Mouse (Mus musculus) liver, adult 2 months (tissue): ENCODE data around the gene Prss54. TPM values are rescaled to one million over a fixed set of nuclear protein-coding genes. Genes with fewer than 3 reads are reported as not detected.

ENCODE experiments used
- DNase-seq: peaks from one replicate; pipeline ENCODE4 v3.0.0-alpha.2; 2011; ENCODE audit warnings: low read depth, low spot score; ENCODE audit errors: extremely low read depth
- H3K27ac ChIP-seq: fragments of 200-500 bp; replicated peaks from 2 replicates; pipeline ENCODE4 v1.5.1; 2012; ENCODE audit warnings: low read depth, mild to moderate bottlenecking, control low read depth, inconsistent platforms, low read length; ENCODE audit not compliant: insufficient read depth
- H3K27me3 ChIP-seq: fragments of 200-500 bp; 2 replicates; pipeline ENCODE4 v1.6.1; 2012; ENCODE audit warnings: mild to moderate bottlenecking, moderate library complexity, low read length, inconsistent platforms; ENCODE audit not compliant: control insufficient read depth, insufficient read depth
- H3K36me3 ChIP-seq: fragments of 200-500 bp; 2 replicates; pipeline ENCODE4 v1.6.1; 2012; ENCODE audit warnings: low read length, inconsistent platforms; ENCODE audit not compliant: control insufficient read depth, insufficient read depth
- H3K4me1 ChIP-seq: fragments of 200-500 bp; 2 replicates; pipeline ENCODE4 v1.6.1; 2011; ENCODE audit warnings: low read length; ENCODE audit not compliant: control insufficient read depth, insufficient read depth
- H3K4me3 ChIP-seq: fragments of 200-500 bp; 2 replicates; pipeline ENCODE4 v1.5.1; 2011; ENCODE audit warnings: low read depth, mild to moderate bottlenecking, control low read depth, low read length, moderate library complexity; ENCODE audit not compliant: insufficient read depth
- H3K79me2 ChIP-seq: fragments of 200-500 bp; 2 replicates; pipeline ENCODE4 v1.6.1; 2012; ENCODE audit warnings: inconsistent platforms, mild to moderate bottlenecking, low read length, moderate library complexity; ENCODE audit not compliant: control insufficient read depth, insufficient read depth
- H3K9ac ChIP-seq: fragments of 200-500 bp; 2 replicates; pipeline ENCODE4 v1.6.1; 2012; ENCODE audit warnings: low read depth, mild to moderate bottlenecking, control low read depth, inconsistent platforms, low read length
- CTCF ChIP-seq: fragments of 200-500 bp; IDR thresholded peaks from 2 replicates; pipeline ENCODE4 v1.5.1; 2011; ENCODE audit warnings: low read depth, low read length, control low read depth
- POLR2A ChIP-seq: fragments of 200-500 bp; IDR thresholded peaks from 2 replicates; pipeline ENCODE4 v1.6.1; 2011; ENCODE audit warnings: low read length, control low read depth; ENCODE audit not compliant: insufficient read depth; ENCODE audit errors: extremely low read depth
- WGBS: fragments of 180-500 bp; shearing (Covaris S2); methylation state at CpG from one replicate; pipeline ENCODE4 v1.1.7; 2018; 5-methylcytosine and 5-hydroxymethylcytosine counted together
- polyA plus RNA-seq: library from polyadenylated mRNA; depleted of rRNA; stranded (reverse); fragments of >200 nt; gene quantifications from 2 replicates; pipeline ENCODE4 v1.2.3, GENCODE M21; 2012
- total RNA-seq: library from RNA; depleted of rRNA; stranded (reverse); fragments of >200 nt; gene quantifications from 2 replicates; pipeline ENCODE4 v1.2.3, GENCODE M21; 2014

Gene Prss54
- total and polyA plus RNA-seq, 2 experiments, result not detected

DNA sequence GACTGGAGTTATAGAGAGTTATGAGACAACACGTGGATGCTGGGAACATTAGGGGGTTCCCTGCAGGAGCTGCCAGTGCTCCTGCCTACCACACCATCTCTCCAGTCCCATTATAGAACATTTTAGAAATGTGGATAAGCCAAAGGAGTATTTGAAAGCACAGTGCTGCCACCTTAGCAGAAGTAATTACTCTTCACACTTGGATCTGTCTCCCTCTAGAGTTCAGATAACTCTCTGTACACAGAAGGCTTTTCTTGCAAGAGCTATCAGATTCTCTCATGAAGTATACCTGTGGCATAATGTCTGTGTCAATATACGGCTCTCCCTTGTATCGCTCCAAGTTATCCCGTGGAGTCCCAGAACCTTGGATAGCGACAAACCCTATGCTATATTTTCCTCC, 36.7 kb downstream of the Prss54 start:
- TF ChIP-seq CTCF, result no peak
- TF ChIP-seq POLR2A, result no peak
- Histone ChIP-seq H3K27ac (no peak overlapping the region), H3K79me2 (no peaks in the 10 kb centered on the region), H3K27me3 (no peaks in the 10 kb centered on the region), H3K9ac (no peak overlapping the region), H3K4me1 (no peaks in the 10 kb centered on the region), H3K36me3 (no peaks in the 10 kb centered on the region), H3K4me3 (no peak overlapping the region)
- WGBS, result 78% methylated on average over 5 of the region's 5 CpGs
- no peak for DNase-seq

DNA sequence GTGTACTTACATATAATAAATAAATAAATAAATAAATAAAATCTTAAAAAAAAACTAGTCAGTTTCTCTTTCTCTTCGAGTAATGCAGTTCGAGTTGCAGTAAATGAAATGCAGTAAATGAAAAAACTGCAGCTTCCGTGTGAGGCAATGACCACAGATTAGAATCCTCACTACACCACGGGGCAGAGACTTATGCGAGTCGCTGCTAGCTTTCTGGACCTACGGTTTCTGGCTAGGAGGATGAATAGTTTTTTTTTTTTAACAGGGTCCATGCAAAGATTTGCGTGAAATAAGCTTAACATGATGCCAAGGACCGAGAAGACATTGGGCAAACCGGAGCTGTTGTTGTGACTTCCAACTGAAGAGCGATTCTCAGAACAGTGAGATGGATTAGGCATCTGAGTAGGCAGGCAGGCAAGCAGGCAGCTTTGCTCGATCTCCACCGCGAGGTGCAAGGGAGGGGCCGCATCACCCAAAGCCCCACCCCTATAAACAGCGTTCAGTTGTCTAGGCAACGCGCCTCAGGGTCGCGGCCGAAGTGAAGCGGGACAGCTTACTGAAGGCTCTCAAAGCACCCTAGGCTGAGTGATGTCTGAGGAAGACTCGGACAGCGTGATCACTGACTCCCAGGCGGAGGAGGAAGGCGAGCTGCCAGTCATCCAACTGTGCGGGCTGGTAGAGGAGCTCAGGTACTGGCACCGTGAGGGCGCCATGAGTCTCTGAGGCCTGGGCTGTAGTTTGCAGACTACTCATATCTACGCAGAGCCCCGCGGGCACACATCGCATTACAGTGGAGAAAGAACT, 42.4 kb downstream of the Prss54 start, which contains the start of gene Ccdc113:
Ccdc113 (plus strand) TSS at position 502 of the 804 bp plus-strand sequence.
- no peaks in the 10 kb centered on the region for H3K79me2 ChIP-seq
- no peaks in the 10 kb centered on the region for H3K36me3 ChIP-seq
- H3K4me1 ChIP-seq, result peaks cover 6% of the 10 kb centered on the region; the same call in 1 of the 2 replicates
- 0 out of 2 replicates have a peak, but pooled peaks cover 5% of the 10 kb centered on the region for H3K27me3 ChIP-seq
- WGBS, result 10% methylated on average over 33 of the region's 33 CpGs
- peak within 1 kb of the TSS; percentile 50; the same call in 1 of the 2 replicates for H3K4me3 ChIP-seq
- H3K9ac ChIP-seq, result peak within 1 kb of the TSS; percentile 7; the same call in 1 of the 2 replicates
- no peak within 1 kb of the TSS for H3K27ac ChIP-seq
- DNase-seq, result no peak
- no peak for TF ChIP-seq POLR2A
- no peak for TF ChIP-seq CTCF

DNA sequence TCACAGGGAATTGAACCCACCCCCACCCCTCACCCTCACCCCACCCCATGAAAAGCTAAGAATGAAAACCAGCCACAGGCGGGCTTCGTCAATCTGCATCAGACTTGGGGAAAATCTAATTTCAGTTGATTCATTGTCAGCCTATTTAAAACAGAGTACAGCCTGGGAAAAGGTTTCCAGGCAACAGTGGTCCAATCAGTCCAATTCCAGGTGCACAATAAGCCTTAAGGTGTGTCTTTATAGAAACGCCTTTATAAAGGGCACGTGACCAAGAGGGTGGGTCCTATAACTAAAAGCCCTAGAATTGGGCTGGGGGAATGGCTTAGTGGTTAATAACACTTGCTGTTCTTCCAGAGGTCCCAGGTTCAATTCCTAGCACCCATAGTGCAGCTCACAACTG, 43.9 kb downstream of the Prss54 start:
- H3K27me3 ChIP-seq, result 0 out of 2 replicates have a peak, but pooled peaks cover 5% of the 10 kb centered on the region
- TF ChIP-seq CTCF (no peak), POLR2A (no peak)
- no peak overlapping the region for H3K4me3 ChIP-seq
- no peak overlapping the region for H3K27ac ChIP-seq
- peaks cover 6% of the 10 kb centered on the region; the same call in 1 of the 2 replicates for H3K4me1 ChIP-seq
- H3K79me2 ChIP-seq, result no peaks in the 10 kb centered on the region
- 78% methylated on average over 4 of the region's 4 CpGs for whole genome bisulfite sequencing
- no peak overlapping the region for H3K9ac ChIP-seq
- no peak for DNase-seq
- H3K36me3 ChIP-seq, result no peaks in the 10 kb centered on the region

DNA sequence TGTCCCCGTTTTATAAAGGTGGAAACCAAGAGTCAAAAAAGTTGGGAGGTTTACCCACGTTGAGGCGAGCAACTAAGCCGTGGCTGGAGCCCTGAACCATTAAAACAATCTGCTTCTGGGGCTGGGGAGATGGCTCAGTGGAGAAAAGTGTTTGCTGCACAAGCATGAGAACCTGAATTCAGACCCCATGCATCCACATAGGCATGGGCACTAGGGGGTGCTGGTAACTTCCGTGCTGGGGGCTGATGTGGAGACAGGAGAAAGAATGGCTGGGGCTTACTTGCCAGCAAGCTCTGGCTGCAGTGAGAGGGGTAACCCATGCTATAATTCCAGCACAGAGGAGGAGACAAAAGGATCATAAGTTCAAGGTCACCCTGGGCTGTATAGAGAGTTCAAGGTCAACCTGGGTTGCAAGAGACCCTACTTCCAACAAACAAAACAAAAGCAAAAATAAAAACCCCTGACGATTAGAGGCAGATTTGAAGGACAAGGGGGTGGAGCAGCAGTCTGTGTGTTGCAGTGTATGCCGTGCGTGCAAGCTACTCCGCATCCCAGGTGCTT, 47.3 kb downstream of the Prss54 start:
- no peak for TF ChIP-seq POLR2A
- no peak for TF ChIP-seq CTCF
- no peaks in the 10 kb centered on the region for H3K27me3 ChIP-seq
- no peak for DNase-seq
- no peaks in the 10 kb centered on the region for H3K79me2 ChIP-seq
- no peaks in the 10 kb centered on the region for H3K36me3 ChIP-seq
- 60% methylated on average over 9 of the region's 9 CpGs for WGBS
- peaks cover 2% of the 10 kb centered on the region; the same call in 1 of the 2 replicates for H3K4me1 ChIP-seq
- no peak overlapping the region for H3K9ac ChIP-seq
- H3K4me3 ChIP-seq, result no peak overlapping the region
- no peak overlapping the region for H3K27ac ChIP-seq

DNA sequence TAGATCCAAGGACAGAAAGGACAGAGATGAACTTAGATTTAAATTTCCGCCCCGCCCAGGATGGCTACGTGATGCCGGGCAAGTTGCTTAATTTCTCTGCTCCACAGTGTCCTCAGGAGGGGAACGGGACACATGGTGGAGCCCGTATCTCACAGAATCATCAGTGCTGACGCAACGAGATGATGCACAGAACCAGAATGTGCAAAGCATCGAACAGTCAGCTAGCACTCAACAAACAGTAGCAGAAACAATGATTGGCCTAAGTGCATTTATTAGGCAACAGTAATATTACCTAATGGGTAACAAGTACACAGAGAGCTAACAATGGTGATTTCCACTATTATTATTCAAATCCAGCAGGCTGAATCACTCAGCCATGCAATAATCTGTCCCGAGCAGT, 47.9 kb downstream of the Prss54 start:
- WGBS, result 82% methylated on average over 10 of the region's 10 CpGs
- Histone ChIP-seq H3K4me1 (no peaks in the 10 kb centered on the region), H3K36me3 (no peaks in the 10 kb centered on the region), H3K27ac (no peak overlapping the region), H3K27me3 (no peaks in the 10 kb centered on the region), H3K4me3 (no peak overlapping the region), H3K79me2 (no peaks in the 10 kb centered on the region), H3K9ac (no peak overlapping the region)
- no peak for DNase-seq
- TF ChIP-seq POLR2A, result no peak
- TF ChIP-seq CTCF, result no peak
